Mouse (Mus musculus): ENCODE data around the gene Atl3. TPM values are rescaled to one million over a fixed set of nuclear protein-coding genes. Genes with fewer than 3 reads are reported as not detected.

Atl3 gene
- polyA plus RNA-seq, 1 experiment from 2014 or later = 7.7 TPM

DNA sequence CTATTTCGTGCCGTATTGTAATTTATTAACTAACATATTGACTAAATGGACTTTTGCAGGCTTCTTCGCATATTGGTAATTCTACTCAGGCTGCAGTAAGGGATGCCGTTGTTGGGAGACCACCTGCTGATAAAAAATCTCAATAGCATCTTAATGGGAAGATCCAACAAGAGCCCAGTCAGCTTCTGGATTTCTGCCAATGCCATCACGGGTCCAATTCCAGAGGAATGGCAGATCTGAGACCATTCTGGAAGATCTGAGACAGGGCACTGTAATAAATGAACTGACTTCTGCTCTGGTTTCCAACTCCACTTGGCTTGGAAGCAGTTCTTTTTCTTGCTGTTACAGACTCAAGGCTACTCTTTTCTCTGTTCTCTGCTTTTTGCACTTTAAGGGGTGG lies 40.1 kb downstream of the Atl3 start:
- H3K4me3 ChIP-seq = no peak overlapping the region
- no peak for ATAC-seq (ENCODE audit: extremely low read depth, insufficient number of reproducible peaks, low FRiP score, low TSS enrichment)
- H3K36me3 ChIP-seq = peaks cover 80% of the 10 kb centered on the region
- no peak overlapping the region for H3K9ac ChIP-seq
- no peaks in the 10 kb centered on the region for H3K4me1 ChIP-seq
- no peak overlapping the region for H3K27ac ChIP-seq (replicated peaks)
- H3K4me2 ChIP-seq = no peak overlapping the region
- WGBS = 84% methylated on average over 5 of the region's 5 CpGs
- H3K9me3 ChIP-seq = no peaks in the 10 kb centered on the region
- H3K27me3 ChIP-seq (replicated peaks) = no peaks in the 10 kb centered on the region

DNA sequence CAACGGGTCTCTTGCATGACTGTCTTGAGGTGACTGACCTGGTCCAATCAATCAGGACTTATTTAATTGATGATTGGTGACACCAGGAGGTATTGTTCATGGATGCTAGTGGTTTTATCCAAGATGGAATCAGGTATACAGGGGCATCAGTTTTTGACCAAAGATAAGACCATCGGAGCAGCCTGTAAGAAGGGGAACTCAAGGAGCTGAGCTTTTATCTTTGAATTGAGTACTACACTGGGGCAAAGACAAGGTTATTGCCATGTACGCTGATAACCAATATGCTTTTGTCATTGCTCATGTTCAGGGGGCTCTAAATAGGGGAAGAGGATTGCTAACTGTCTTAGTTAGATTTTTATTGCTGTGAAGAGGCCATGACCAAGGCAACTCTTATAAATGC lies 55.1 kb downstream of the Atl3 start:
- Histone ChIP-seq H3K4me3 (no peak overlapping the region), H3K27ac (replicated peaks) (no peak overlapping the region), H3K9me3 (peaks cover 6% of the 10 kb centered on the region), H3K9ac (no peak overlapping the region), H3K27me3 (replicated peaks) (no peaks in the 10 kb centered on the region), H3K4me1 (peaks cover 37% of the 10 kb centered on the region), H3K4me2 (no peak overlapping the region), H3K36me3 (no peaks in the 10 kb centered on the region)
- ATAC-seq (ENCODE audit: extremely low read depth, insufficient number of reproducible peaks, low FRiP score, low TSS enrichment) = no peak
- 82% methylated on average over 3 of the region's 3 CpGs for WGBS

DNA sequence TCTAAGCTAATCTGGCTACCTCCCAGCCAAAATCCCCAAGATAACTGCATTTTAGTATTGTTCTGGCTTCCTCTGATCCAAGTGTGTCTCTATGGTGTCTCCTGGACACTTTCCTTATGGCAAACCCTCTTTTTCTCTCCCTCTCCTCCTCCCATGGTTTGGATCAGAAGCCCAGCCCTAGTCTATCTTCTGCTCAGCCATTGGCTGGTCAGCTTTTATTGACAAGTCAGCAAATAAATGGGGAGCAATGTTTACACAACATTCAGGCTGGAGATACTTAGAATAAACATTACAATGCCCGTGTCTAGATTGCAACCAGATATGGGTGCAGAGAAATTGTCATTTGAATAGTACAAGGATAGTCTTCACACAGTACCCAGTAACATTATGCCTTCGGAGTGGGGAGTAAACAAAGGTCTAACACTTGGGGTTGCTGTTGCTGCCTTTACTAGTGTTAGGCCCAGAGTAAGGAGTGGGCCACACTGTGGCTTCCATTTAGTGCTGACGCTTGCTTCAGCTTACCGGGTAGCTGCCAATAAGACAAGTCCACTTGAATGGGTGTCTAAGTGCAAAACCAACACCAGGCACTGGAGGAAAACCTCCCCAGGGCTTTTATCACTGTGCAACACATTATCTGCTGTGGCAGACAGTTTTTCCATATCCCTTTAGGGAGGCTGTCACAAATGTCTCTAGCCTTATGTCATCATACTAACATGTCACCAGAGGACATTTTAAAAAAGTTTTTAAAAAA lies 57.9 kb downstream of the Atl3 start:
- ATAC-seq (ENCODE audit: extremely low read depth, insufficient number of reproducible peaks, low FRiP score, low TSS enrichment) = 0 out of 2 replicates have a peak, but pooled peaks have one; percentile 43
- H3K27ac ChIP-seq (replicated peaks) = peak overlapping the region; percentile 84
- WGBS = 25% methylated on average over 4 of the region's 4 CpGs

GRCm38 (mm10) chr19:7552301-7552673 lies 58.4 kb downstream of the Atl3 start:
- no peaks in the 10 kb centered on the region for H3K9me3 ChIP-seq
- no peak overlapping the region for H3K9ac ChIP-seq
- H3K4me3 ChIP-seq = no peak overlapping the region
- peak overlapping the region; percentile 84 for H3K27ac ChIP-seq (replicated peaks)
- H3K4me1 ChIP-seq = peaks cover 41% of the 10 kb centered on the region
- H3K27me3 ChIP-seq (replicated peaks) = no peaks in the 10 kb centered on the region
- no peaks in the 10 kb centered on the region for H3K36me3 ChIP-seq
- no peak overlapping the region for H3K4me2 ChIP-seq
- no peak for ATAC-seq (ENCODE audit: extremely low read depth, insufficient number of reproducible peaks, low FRiP score, low TSS enrichment)
- WGBS = 18% methylated on average over 2 of the region's 2 CpGs

More for the DNA sequence above, 57.9 kb downstream of the Atl3 start:
- no peaks in the 10 kb centered on the region for H3K36me3 ChIP-seq
- no peak overlapping the region for H3K9ac ChIP-seq
- no peak overlapping the region for H3K4me3 ChIP-seq
- peaks cover 37% of the 10 kb centered on the region for H3K4me1 ChIP-seq
- no peak overlapping the region for H3K4me2 ChIP-seq
- H3K27me3 ChIP-seq (replicated peaks) = no peaks in the 10 kb centered on the region
- no peaks in the 10 kb centered on the region for H3K9me3 ChIP-seq

- ATAC-seq (ENCODE audit: extremely low read depth, insufficient number of reproducible peaks, low FRiP score, low TSS enrichment) = no peak
- no peak overlapping the region for H3K9ac ChIP-seq
- no peak overlapping the region for H3K4me2 ChIP-seq
- H3K9me3 ChIP-seq = no peaks in the 10 kb centered on the region
- peaks cover 40% of the 10 kb centered on the region for H3K4me1 ChIP-seq
- H3K27ac ChIP-seq (replicated peaks) = no peak overlapping the region
- no peak overlapping the region for H3K4me3 ChIP-seq
- H3K27me3 ChIP-seq (replicated peaks) = no peaks in the 10 kb centered on the region
- H3K36me3 ChIP-seq = no peaks in the 10 kb centered on the region
These were observed 59.6 kb downstream of the Atl3 start for GRCm38 (mm10) chr19:7553441-7553840.

DNA sequence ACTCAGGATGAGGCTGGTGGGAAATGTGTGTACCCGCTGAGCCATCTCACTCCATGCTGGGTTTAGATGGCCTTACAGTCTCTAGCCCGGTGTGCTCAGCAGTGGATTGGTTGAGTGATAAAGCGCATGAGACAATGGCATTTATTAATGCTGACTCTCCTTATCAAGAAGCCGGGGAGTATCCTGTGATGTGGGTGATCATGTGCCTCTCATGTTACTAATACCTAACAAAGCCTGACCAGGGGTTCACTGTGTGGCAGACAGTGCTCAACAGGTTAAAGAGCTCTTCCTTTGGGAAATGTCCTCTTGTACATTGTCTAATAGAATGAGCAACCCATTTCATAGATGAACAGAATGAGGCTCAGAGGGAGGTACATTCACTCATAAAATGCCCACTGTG lies 61.0 kb downstream of the Atl3 start:
- 66% methylated on average over 4 of the region's 4 CpGs for WGBS
- Histone ChIP-seq H3K4me3 (no peak overlapping the region), H3K4me1 (peaks cover 48% of the 10 kb centered on the region), H3K36me3 (peaks cover 7% of the 10 kb centered on the region), H3K9me3 (no peaks in the 10 kb centered on the region), H3K27ac (replicated peaks) (no peak overlapping the region), H3K9ac (no peak overlapping the region), H3K27me3 (replicated peaks) (no peaks in the 10 kb centered on the region), H3K4me2 (no peak overlapping the region)
- ATAC-seq (ENCODE audit: extremely low read depth, insufficient number of reproducible peaks, low FRiP score, low TSS enrichment) = no peak

GRCm38 (mm10) chr19:7556641-7557040 lies 62.8 kb downstream of the Atl3 start:
- Histone ChIP-seq H3K4me3 (peak overlapping the region; percentile 71; the same call in 1 of the 2 replicates), H3K4me1 (peaks cover 43% of the 10 kb centered on the region), H3K9ac (no peak overlapping the region), H3K27ac (replicated peaks) (no peak overlapping the region), H3K9me3 (no peaks in the 10 kb centered on the region), H3K27me3 (replicated peaks) (no peaks in the 10 kb centered on the region), H3K36me3 (peaks cover 9% of the 10 kb centered on the region), H3K4me2 (peak overlapping the region; percentile 80)
- no peak for ATAC-seq (ENCODE audit: extremely low read depth, insufficient number of reproducible peaks, low FRiP score, low TSS enrichment)
- WGBS = 79% methylated on average over 1 of the region's 1 CpGs

- Histone ChIP-seq H3K4me1 (peaks cover 40% of the 10 kb centered on the region), H3K9ac (peak within 1 kb of the TSS; percentile 88), H3K27me3 (replicated peaks) (no peaks in the 10 kb centered on the region), H3K36me3 (peaks cover 9% of the 10 kb centered on the region), H3K4me2 (peak within 1 kb of the TSS; percentile 80), H3K4me3 (peak within 1 kb of the TSS; percentile 71), H3K9me3 (no peaks in the 10 kb centered on the region), H3K27ac (replicated peaks) (peak within 1 kb of the TSS; percentile 80)
- peak; percentile 72 for ATAC-seq (ENCODE audit: extremely low read depth, insufficient number of reproducible peaks, low FRiP score, low TSS enrichment)
- WGBS = under 1% methylated on average over 27 of the region's 27 CpGs
These were observed 63.5 kb downstream of the Atl3 start, which contains the start of gene Pla2g16 for GRCm38 (mm10) chr19:7557328-7557822. TSS of gene Pla2g16 (plus strand) at chr19:7557459.

GRCm38 (mm10) chr19:7557844-7558243 lies 64.0 kb downstream of the Atl3 start:
- peak overlapping the region; percentile 71 for H3K4me3 ChIP-seq
- peak overlapping the region; percentile 88 for H3K9ac ChIP-seq
- H3K27me3 ChIP-seq (replicated peaks) = no peaks in the 10 kb centered on the region
- peak overlapping the region; percentile 80 for H3K4me2 ChIP-seq
- H3K36me3 ChIP-seq = peaks cover 9% of the 10 kb centered on the region
- peak overlapping the region; percentile 80 for H3K27ac ChIP-seq (replicated peaks)
- peaks cover 40% of the 10 kb centered on the region for H3K4me1 ChIP-seq
- WGBS = 7% methylated on average over 4 of the region's 4 CpGs
- ATAC-seq (ENCODE audit: extremely low read depth, insufficient number of reproducible peaks, low FRiP score, low TSS enrichment) = no peak
- H3K9me3 ChIP-seq = no peaks in the 10 kb centered on the region

DNA sequence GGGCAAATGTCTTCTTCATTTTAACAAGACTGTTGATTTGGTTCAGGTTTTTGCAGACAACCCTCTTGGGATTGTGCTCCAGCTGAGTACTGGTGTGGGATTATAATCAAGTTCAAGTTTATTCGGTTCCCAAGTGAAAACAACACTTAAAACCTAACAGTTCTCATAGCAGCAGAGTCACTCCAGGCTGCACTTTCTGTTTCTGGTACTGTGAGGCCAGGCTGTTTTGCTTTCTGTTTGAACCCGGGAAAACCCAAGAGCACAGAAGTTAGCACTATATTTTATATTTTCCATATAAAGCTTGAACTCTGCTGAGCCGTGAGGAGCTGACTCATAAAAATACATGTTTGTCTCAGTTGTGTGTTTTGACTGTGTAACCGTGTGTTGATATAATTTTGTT lies 64.8 kb downstream of the Atl3 start:
- H3K27me3 ChIP-seq (replicated peaks) = no peaks in the 10 kb centered on the region
- H3K4me1 ChIP-seq = peaks cover 39% of the 10 kb centered on the region
- H3K9me3 ChIP-seq = no peaks in the 10 kb centered on the region
- H3K36me3 ChIP-seq = peaks cover 14% of the 10 kb centered on the region
- no peak overlapping the region for H3K27ac ChIP-seq (replicated peaks)
- peak overlapping the region; percentile 88 for H3K9ac ChIP-seq
- no peak for ATAC-seq (ENCODE audit: extremely low read depth, insufficient number of reproducible peaks, low FRiP score, low TSS enrichment)
- H3K4me2 ChIP-seq = peak overlapping the region; percentile 80
- 66% methylated on average over 4 of the region's 4 CpGs for WGBS
- peak overlapping the region; percentile 71 for H3K4me3 ChIP-seq

GRCm38 (mm10) chr19:7559986-7560385 lies 66.1 kb downstream of the Atl3 start:
- Histone ChIP-seq H3K4me1 (peaks cover 37% of the 10 kb centered on the region), H3K4me2 (no peak overlapping the region), H3K27me3 (replicated peaks) (no peaks in the 10 kb centered on the region), H3K27ac (replicated peaks) (no peak overlapping the region), H3K9ac (no peak overlapping the region), H3K9me3 (no peaks in the 10 kb centered on the region), H3K36me3 (peaks cover 17% of the 10 kb centered on the region), H3K4me3 (no peak overlapping the region)
- WGBS = 34% methylated on average over 4 of the region's 4 CpGs
- no peak for ATAC-seq (ENCODE audit: extremely low read depth, insufficient number of reproducible peaks, low FRiP score, low TSS enrichment)

- peaks cover 37% of the 10 kb centered on the region for H3K4me1 ChIP-seq
- 58% methylated on average over 3 of the region's 3 CpGs for WGBS
- H3K27me3 ChIP-seq (replicated peaks) = no peaks in the 10 kb centered on the region
- no peak overlapping the region for H3K4me3 ChIP-seq
- ATAC-seq (ENCODE audit: extremely low read depth, insufficient number of reproducible peaks, low FRiP score, low TSS enrichment) = no peak
- H3K27ac ChIP-seq (replicated peaks) = no peak overlapping the region
- no peaks in the 10 kb centered on the region for H3K9me3 ChIP-seq
- no peak overlapping the region for H3K9ac ChIP-seq
- H3K4me2 ChIP-seq = no peak overlapping the region
- H3K36me3 ChIP-seq = peaks cover 21% of the 10 kb centered on the region
These were observed 67.6 kb downstream of the Atl3 start for GRCm38 (mm10) chr19:7561456-7561855.

Data from heart, embryonic 13.5 days (tissue).